In genomic region chr11:94653663-94654436, GRCm38 (mm10) we compare ENCODE assay signal across 8 mouse cellular contexts. TPM values are rescaled to one million over a fixed set of nuclear protein-coding genes. Genes with fewer than 3 reads are reported as not detected.
DNase-seq lines count a peak whose midpoint lies in the region; ATAC-seq and TF ChIP-seq lines count a peak whose summit lies in the region.

Gene Mrpl27, plus strand, starts transcription at chr11:94653767.
Gene Eme1, minus strand, starts transcription at chr11:94653964.

- no peaks in the 10 kb centered on the region for H3K4me1 ChIP-seq in ES-Bruce4 (ENCODE audit: control insufficient read depth, insufficient read depth, low read length)
- H3K4me1 ChIP-seq in forebrain, embryonic 12.5 days, result peaks cover 14% of the 10 kb centered on the region
- peaks cover 14% of the 10 kb centered on the region for H3K4me1 ChIP-seq in liver, embryonic 16.5 days (ENCODE audit: control insufficient read depth, low read depth, low read length)
- H3K4me1 ChIP-seq in neural tube, embryonic 12.5 days, result peaks cover 10% of the 10 kb centered on the region
- no peaks in the 10 kb centered on the region for H3K4me1 ChIP-seq in stomach, postnatal 0 days (replicated peaks; ENCODE audit: control insufficient read depth, insufficient read depth)

- H3K27me3 ChIP-seq in ES-Bruce4 (ENCODE audit: control insufficient read depth, insufficient read depth, low read length, poor library complexity, severe bottlenecking), result no peaks in the 10 kb centered on the region
- H3K27me3 ChIP-seq in forebrain, embryonic 12.5 days, result no peaks in the 10 kb centered on the region
- no peaks in the 10 kb centered on the region for H3K27me3 ChIP-seq in liver, embryonic 16.5 days (ENCODE audit: control insufficient read depth, insufficient read depth, low read depth, low read length)
- no peaks in the 10 kb centered on the region for H3K27me3 ChIP-seq in neural tube, embryonic 12.5 days (replicated peaks)
- no peaks in the 10 kb centered on the region for H3K27me3 ChIP-seq in stomach, postnatal 0 days (ENCODE audit: control insufficient read depth, insufficient read depth, low read length)

- peak; percentile 36 for TF ChIP-seq POLR2A in ES-Bruce4 (IDR thresholded peaks at IDR 0.05; ENCODE audit: insufficient read depth, low read length)

- no peak for TF ChIP-seq EP300 in ES-Bruce4 (IDR thresholded peaks at IDR 0.05; ENCODE audit: insufficient read depth, low read depth, low read length)
- TF ChIP-seq EP300 in stomach, postnatal 0 days (optimal IDR thresholded peaks at IDR 0.05), result no peak

- no peak for TF ChIP-seq CTCF in ES-Bruce4 (IDR thresholded peaks at IDR 0.05; ENCODE audit: low read depth, low read length)
- TF ChIP-seq CTCF in stomach, postnatal 0 days (IDR thresholded peaks at IDR 0.05; ENCODE audit: low read depth), result no peak

- intact Hi-C loops in heart, postnatal 10 days (cut with DNase I), result no loop called here

- peak within 1 kb of the TSS; percentile 72 for H3K4me2 ChIP-seq in forebrain, embryonic 12.5 days
- H3K4me2 ChIP-seq in liver, embryonic 16.5 days (ENCODE audit: low read depth, low read length), result peak within 1 kb of the TSS; percentile 87
- H3K4me2 ChIP-seq in neural tube, embryonic 12.5 days (replicated peaks), result peak within 1 kb of the TSS; percentile 77
- peak within 1 kb of the TSS; percentile 65 for H3K4me2 ChIP-seq in stomach, postnatal 0 days (replicated peaks; ENCODE audit: low read depth)

- peak; percentile 89 for ATAC-seq in forebrain, embryonic 12.5 days (ENCODE audit: low FRiP score)
- peak; percentile 90 for ATAC-seq in liver, embryonic 16.5 days (ENCODE audit: low read depth)
- peak; percentile 89 for ATAC-seq in neural tube, embryonic 12.5 days (ENCODE audit: low FRiP score, low read depth)
- peak; percentile 91 for ATAC-seq in stomach, postnatal 0 days (ENCODE audit: low FRiP score, low TSS enrichment)

- peak within 1 kb of the TSS; percentile 91 for H3K27ac ChIP-seq in ES-Bruce4 (ENCODE audit: insufficient read depth, low read length)
- peak within 1 kb of the TSS; percentile 90 for H3K27ac ChIP-seq in forebrain, embryonic 12.5 days
- peak within 1 kb of the TSS; percentile 92 for H3K27ac ChIP-seq in liver, embryonic 16.5 days (ENCODE audit: low read length)
- peak within 1 kb of the TSS; percentile 82; the same call in 1 of the 2 replicates for H3K27ac ChIP-seq in neural tube, embryonic 12.5 days
- peak within 1 kb of the TSS; percentile 90 for H3K27ac ChIP-seq in stomach, postnatal 0 days (replicated peaks)

- DNase-seq in c-Kit-positive CD71-positive TER-119-positive erythroid progenitor cells, embryonic 14.5 days (ENCODE audit: low spot score), result peak; percentile 82
- peak; percentile 92 to 94 for DNase-seq in heart, postnatal 10 days
- peak; percentile 90 to 92 for DNase-seq in kidney, postnatal 4 days
- DNase-seq in stomach, postnatal 0 days (ENCODE audit: low spot score), result peak; percentile 85

- H3K36me3 ChIP-seq in ES-Bruce4 (ENCODE audit: control insufficient read depth, insufficient read depth, low read length, poor library complexity, severe bottlenecking), result peaks cover 8% of the 10 kb centered on the region; the same call in 1 of the 2 replicates
- H3K36me3 ChIP-seq in forebrain, embryonic 12.5 days (replicated peaks), result peaks cover 46% of the 10 kb centered on the region
- H3K36me3 ChIP-seq in liver, embryonic 16.5 days (ENCODE audit: control insufficient read depth, insufficient read depth), result peaks cover 5% of the 10 kb centered on the region; the same call in 1 of the 2 replicates
- peaks cover 30% of the 10 kb centered on the region for H3K36me3 ChIP-seq in neural tube, embryonic 12.5 days
- peaks cover 4% of the 10 kb centered on the region; the same call in 1 of the 2 replicates for H3K36me3 ChIP-seq in stomach, postnatal 0 days (ENCODE audit: control insufficient read depth, insufficient read depth, low read length)

- H3K4me3 ChIP-seq in ES-Bruce4 (ENCODE audit: low read depth, low read length), result peak within 1 kb of the TSS; percentile 100
- H3K4me3 ChIP-seq in forebrain, embryonic 12.5 days (replicated peaks), result peak within 1 kb of the TSS; percentile 67
- H3K4me3 ChIP-seq in liver, embryonic 16.5 days (ENCODE audit: low read depth, low read length), result peak within 1 kb of the TSS; percentile 85
- H3K4me3 ChIP-seq in neural tube, embryonic 12.5 days, result peak within 1 kb of the TSS; percentile 60
- H3K4me3 ChIP-seq in stomach, postnatal 0 days (ENCODE audit: low read depth, low read length), result peak within 1 kb of the TSS; percentile 64

- peak within 1 kb of the TSS; percentile 87 for H3K9ac ChIP-seq in ES-Bruce4 (ENCODE audit: low read depth, poor library complexity, severe bottlenecking)
- H3K9ac ChIP-seq in forebrain, embryonic 12.5 days, result peak within 1 kb of the TSS; percentile 66
- H3K9ac ChIP-seq in liver, embryonic 16.5 days (ENCODE audit: low read depth, low read length), result peak within 1 kb of the TSS; percentile 79
- peak within 1 kb of the TSS; percentile 57 for H3K9ac ChIP-seq in neural tube, embryonic 12.5 days
- peak within 1 kb of the TSS; percentile 63 for H3K9ac ChIP-seq in stomach, postnatal 0 days (ENCODE audit: low read length)

- WGBS in forebrain, embryonic 12.5 days, result 2% methylated on average over 32 of the region's 32 CpGs
- WGBS in liver, embryonic 16.5 days (ENCODE audit: insufficient replicate concordance), result under 1% methylated on average over 32 of the region's 32 CpGs
- 1% methylated on average over 32 of the region's 32 CpGs for WGBS in neural tube, embryonic 12.5 days
- WGBS in stomach, postnatal 0 days, result under 1% methylated on average over 32 of the region's 32 CpGs

- no peaks in the 10 kb centered on the region for H3K9me3 ChIP-seq in ES-Bruce4 (replicated peaks; ENCODE audit: control insufficient read depth, insufficient read depth, low read length, poor library complexity, severe bottlenecking)
- H3K9me3 ChIP-seq in forebrain, embryonic 12.5 days, result no peaks in the 10 kb centered on the region
- no peaks in the 10 kb centered on the region for H3K9me3 ChIP-seq in liver, embryonic 16.5 days (replicated peaks; ENCODE audit: control insufficient read depth, low read length)
- H3K9me3 ChIP-seq in neural tube, embryonic 12.5 days, result no peaks in the 10 kb centered on the region
- H3K9me3 ChIP-seq in stomach, postnatal 0 days (ENCODE audit: control insufficient read depth, low read length), result no peaks in the 10 kb centered on the region

RNA-seq across cellular contexts. Expression of gene Mrpl27, which starts in this region (rescaled TPM):
- polyA plus RNA-seq in ES-Bruce4 (2011; ENCODE audit: insufficient read depth, insufficient read length, low read depth, missing spikeins), result 48.1 and 49.0 TPM in 2 replicates
- polyA plus RNA-seq in forebrain, embryonic 12.5 days (2016; fragmentation: Nextera tagmentation; extraction: Ambion mirVana), result 125 and 136 TPM in 2 replicates
- 10 to 100 TPM; 76.6 to 77.1 TPM for total RNA-seq in heart, postnatal 10 days (2021)
- 55.7 and 56.6 TPM in 2 replicates for polyA plus RNA-seq in liver, embryonic 16.5 days (2015; fragmentation: Nextera tagmentation; extraction: Ambion mirVana)
- polyA plus RNA-seq in neural tube, embryonic 12.5 days (2016; fragmentation: Nextera tagmentation; extraction: Ambion mirVana), result 128 and 134 TPM in 2 replicates
- 123 and 124 TPM in 2 replicates for polyA plus RNA-seq in stomach, postnatal 0 days (2015; fragmentation: Nextera tagmentation; extraction: Ambion mirVana)

RNA-seq across cellular contexts. Expression of gene Eme1, which starts in this region (rescaled TPM):
- 31.8 and 33.3 TPM in 2 replicates for polyA plus RNA-seq in ES-Bruce4 (2011; ENCODE audit: insufficient read depth, insufficient read length, low read depth, missing spikeins)
- 40.5 and 43.6 TPM in 2 replicates for polyA plus RNA-seq in forebrain, embryonic 12.5 days (2016; fragmentation: Nextera tagmentation; extraction: Ambion mirVana)
- 1 to 10 TPM; 1.7 to 1.8 TPM for total RNA-seq in heart, postnatal 10 days (2021)
- polyA plus RNA-seq in liver, embryonic 16.5 days (2015; fragmentation: Nextera tagmentation; extraction: Ambion mirVana), result 10.4 and 11.6 TPM in 2 replicates
- polyA plus RNA-seq in neural tube, embryonic 12.5 days (2016; fragmentation: Nextera tagmentation; extraction: Ambion mirVana), result 19.8 and 23.0 TPM in 2 replicates
- 2.7 and 3.4 TPM in 2 replicates for polyA plus RNA-seq in stomach, postnatal 0 days (2015; fragmentation: Nextera tagmentation; extraction: Ambion mirVana)

Comparison
In these comparisons a context has a peak if more than half of its experiments do, and no peak if none do; other contexts are left out.
1. Peak in every context shown above with its lines: DNase-seq, ATAC-seq, H3K4me3 ChIP-seq and H3K27ac ChIP-seq.